Mouse (Mus musculus): ENCODE measurements around the gene Cadps2.
A peak's percentile ranks its signal among the peaks of the same experiment; 100 is the strongest.

The Cadps2 gene

DNA sequence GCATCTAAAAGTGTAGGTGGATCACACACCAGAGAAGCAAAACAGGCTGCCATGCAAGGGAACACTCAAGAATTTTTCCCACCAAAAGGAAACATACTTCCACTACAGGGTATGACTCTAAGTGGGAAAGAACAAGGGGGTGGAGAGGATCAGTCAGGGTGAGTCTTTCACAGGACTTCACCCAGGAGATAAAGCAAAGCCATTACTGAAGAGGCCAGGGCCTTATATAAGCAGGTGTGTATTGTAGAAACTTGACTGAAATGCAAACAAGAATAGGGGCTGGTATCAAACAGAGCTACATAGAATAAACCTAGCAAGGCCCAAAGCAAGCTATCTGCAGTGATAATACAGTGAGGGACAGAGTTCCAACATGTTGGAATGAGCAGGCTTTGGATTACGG, 271.6 kb downstream of the Cadps2 start:
- no peak for DNase-seq (ENCODE audit: low read depth, low spot score)

DNA sequence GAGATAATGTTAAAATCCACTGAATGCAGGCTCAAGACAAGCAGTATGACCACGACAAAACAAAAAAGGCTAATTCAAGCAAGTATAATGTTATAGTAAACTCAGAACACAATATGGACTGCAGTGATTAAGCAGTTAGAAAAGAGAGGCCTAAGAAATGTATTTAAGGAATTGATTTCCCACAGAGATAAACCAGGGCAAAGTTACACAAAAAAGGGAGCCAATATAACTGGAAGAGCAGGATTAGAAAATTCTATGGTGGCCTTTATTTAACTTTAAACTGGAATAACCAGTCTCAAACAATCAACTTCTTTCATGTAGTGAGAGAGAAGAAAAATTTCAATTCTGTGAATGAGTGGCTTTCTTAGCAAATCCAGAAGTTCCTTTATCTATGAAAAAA, 289.3 kb downstream of the Cadps2 start:
- DNase-seq (ENCODE audit: low read depth, low spot score) = no peak

DNA sequence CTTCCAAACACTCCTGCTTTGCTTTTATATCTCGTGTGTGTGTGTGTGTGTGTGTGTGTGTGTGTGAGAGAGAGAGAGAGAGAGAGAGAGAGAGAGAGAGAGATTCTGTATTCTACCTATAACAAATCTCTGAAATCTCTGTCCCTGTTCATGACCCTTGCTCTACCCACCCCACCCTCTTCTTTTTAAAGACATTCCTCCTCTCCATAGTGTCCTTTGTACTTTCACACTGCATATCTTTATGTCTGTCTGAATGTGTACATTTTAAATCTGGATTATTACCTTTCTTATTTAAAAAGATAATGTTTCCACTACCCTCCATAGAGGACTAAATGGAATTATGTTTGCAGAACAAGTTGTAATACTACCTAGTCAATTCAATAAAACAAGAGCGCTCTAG, 315.5 kb downstream of the Cadps2 start:
- no peak for DNase-seq (ENCODE audit: low read depth, low spot score)

DNA sequence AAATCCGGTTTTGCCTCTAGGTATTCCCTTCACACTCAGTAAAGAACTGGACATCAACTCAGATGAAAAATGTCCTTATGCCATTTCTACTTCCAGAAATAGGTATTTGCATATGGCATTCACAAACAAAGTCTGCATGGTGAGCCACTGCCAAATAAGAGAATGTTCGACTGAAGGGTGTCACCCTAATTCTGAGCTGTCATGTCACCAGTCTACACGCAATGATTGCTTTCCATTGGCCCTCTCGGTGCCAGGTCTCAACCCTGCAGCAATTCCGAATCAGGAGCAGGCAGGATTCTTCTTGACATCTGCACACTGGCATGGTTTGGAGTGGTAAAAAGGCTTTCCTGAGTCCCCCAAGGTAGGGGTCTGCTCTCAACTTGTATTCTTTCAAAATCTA, 316.7 kb downstream of the Cadps2 start:
- no peak for DNase-seq (ENCODE audit: low read depth, low spot score)

DNA sequence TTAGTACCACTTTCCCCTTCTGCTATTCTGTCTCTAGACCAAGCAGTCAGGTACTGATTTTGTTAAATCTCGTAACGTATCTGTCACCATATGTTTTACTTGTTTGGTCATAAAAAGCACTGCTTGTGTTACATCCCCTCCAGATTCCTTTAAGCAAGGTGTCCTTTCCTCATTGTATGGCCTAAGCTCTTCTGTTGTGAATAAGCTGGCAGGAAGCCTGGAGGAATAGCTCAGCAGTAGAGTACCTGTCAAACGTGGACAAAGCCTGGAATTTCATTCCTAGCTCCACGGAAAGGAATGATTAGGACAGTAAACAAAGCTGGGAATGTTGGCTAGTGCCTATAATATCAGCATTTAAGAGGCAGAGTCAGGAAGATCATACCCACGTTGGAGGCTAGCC, 340.6 kb downstream of the Cadps2 start:
- no peak for DNase-seq (ENCODE audit: low read depth, low spot score)

DNA sequence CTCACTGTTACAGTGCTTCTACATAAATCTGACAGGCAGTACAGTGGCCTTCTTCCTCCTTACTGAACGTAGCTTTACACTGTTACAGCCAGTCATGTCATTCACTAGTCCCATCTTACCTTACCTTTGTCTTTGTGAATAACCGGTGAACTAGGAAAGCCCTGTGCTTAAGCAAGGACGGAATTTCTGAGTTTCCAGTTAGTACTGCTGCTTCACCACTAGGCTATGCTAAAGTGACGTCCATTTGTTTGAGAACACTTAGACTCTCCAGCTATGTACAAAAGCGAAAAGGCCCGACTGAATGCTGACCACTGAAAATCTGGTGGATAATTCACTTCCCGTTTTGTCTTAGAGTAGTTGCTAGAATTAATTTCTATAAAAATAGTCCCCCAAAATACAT, 347.4 kb downstream of the Cadps2 start:
- DNase-seq (ENCODE audit: low read depth, low spot score) = no peak

DNA sequence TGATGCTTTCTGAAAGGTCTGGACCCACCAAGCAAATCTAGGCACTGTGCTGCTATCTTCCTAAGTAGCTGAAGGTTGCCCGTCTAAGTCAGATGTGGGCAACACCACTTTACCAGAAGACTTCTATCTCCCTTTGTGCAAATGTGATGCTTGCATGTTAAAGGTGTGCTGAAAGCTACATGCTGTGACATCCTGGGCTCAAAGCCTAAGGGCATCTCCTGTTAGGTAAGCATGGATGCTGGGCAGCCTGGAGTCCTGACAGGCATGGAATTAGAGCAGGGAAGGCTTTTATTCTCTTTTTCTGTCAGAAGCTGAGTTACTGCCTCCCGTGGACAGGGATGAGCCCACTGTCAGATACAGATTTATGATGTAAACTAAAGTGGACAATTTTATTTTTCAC, 348.8 kb downstream of the Cadps2 start:
- no peak for DNase-seq (ENCODE audit: low read depth, low spot score)

DNA sequence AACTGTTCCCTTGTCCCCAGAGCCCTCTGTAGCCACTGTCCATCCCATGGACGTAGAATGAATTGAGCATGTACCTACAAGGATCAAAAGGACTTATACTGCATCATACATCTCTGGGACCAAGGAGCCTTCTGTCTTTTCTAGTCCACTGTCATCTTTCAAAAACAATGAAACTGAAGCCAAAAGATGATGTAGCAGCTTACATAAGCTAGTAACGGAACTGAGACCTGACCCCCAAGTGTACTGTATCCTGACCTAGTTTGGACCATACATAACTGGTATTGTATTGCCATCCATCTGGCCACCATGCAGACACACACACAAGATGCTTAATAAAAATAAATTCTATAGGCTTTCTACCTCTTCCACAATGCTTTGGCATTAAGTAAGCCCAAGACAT, 350.2 kb downstream of the Cadps2 start:
- DNase-seq (ENCODE audit: low read depth, low spot score) = no peak

DNA sequence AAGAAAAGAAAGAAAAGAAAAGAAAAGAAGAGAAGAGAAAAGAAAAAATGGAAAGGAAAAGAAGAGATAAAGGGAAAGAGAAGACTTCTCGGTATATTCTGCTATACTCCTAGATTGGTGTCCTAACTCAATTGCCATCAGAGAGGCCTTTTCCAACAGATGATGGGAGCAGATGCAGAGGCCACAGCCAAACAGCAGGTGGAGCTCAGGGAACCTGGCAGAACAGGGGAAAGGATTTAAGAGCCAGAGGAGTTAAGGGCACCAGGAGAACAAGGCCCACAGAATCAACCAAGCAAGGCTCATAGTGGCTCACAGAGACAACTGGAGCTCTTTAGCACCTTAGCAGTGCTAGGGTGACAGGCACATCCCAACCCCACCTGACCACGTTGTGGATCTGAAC, 366.5 kb downstream of the Cadps2 start:
- DNase-seq (ENCODE audit: low read depth, low spot score) = no peak

DNA sequence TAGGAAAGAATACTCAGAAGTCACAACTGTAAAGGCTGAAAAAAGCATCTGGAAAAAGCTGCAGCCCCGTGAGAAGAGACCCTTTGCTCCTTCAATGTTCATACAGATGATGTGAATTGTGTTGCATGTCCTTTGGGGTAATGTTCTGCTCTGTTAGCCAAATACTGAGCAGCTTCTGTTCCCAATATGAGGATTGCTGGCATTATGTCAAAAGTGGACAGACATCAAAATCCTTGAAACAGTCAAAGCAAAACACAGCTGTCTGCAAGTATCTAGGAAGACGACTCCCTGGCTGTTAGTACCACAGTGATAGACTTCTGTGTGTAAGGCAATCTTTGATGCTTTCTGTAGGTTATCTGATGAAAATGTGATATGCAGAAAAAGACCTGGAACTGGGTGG, 367.4 kb downstream of the Cadps2 start:
- DNase-seq (ENCODE audit: low read depth, low spot score) = no peak

DNA sequence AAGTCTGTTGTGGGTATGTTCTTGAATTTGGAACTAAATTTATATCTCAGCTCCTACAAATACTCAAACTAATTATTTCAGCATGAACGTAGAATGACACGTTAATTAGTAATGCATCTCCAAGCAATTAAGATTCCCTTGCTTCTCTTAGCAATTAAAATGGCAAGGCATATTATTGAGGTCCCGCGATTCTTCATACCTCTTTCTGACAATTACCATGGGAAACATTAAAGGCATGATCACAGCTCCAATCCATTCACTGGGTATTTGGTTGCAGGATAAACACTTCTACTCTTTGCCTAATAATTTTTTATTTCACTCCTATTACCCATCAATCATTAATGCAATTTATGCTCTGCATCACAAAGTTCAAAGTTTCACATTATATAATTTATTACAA, 371.3 kb downstream of the Cadps2 start:
- DNase-seq (ENCODE audit: low read depth, low spot score) = no peak

DNA sequence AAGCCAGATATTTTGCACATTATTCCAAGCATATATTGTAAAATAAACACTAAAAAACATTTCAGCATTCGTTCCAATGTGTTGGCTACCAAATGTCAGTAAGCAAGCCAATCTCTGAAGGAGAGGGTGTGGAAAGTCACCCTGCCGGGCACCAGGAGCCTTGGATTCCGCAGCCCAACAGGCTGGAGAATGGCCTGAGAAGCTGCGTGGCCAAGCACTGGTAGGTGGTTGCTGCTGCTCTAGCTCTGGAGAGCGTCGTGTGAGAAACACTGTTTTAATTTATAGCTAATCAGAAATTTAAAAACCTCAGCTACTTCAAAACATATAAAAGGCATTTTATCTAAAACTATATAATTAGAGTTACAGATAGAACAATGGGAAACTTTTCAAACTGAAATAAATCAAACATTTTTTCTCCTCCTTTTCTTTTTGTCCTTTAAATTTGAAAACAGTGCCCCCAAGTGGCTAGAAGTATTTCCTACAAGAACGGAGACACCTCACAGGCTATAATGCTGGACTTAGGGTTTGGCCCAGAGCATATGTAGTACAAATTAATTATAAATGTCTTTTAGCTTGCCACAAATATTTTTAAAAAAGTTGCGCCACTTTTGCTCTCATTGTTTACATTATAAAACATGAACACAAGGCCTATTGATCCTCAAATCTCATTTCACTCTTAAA, 376.5 kb downstream of the Cadps2 start:
- DNase-seq (ENCODE audit: low read depth, low spot score) = no peak

DNA sequence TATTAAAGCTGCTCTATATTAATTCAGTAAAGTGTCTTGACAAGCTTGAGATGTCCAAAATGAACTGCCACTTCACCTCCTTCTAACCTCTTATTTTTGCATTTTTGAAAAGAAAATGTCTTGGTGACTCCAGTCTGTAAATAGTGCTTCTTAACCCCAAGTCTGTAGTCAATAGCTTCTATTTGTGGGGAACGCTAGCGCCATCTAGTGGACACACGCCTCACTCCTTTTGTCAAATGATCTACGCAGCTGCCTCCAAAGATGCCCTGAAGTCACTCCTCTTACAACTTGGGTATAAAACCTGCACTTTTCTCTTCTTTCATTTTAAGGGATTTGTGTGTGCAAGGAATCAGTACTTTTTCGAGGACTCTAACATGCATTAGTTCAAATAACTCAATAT, 381.5 kb downstream of the Cadps2 start:
- DNase-seq (ENCODE audit: low read depth, low spot score) = peak; percentile 54

DNA sequence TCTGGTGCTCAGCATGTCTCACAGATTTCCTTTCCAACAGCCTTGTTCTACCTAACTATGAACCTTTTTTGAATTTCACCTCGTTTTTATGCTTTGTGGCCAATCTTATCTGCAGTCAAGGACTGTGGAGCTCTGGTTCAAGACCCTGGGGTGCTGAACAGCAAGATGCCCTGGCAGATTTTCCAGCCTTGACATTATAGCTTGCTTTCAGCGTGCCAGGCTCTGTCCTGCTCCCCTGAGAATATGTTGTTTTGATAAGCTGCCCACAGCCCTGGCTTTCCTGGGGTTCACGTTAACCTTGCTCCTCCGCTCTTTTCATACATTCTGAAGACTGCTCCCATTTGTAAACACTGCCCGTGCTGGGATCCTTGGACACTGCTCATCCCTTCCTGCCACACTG, 385.3 kb downstream of the Cadps2 start:
- DNase-seq (ENCODE audit: low read depth, low spot score) = no peak

DNA sequence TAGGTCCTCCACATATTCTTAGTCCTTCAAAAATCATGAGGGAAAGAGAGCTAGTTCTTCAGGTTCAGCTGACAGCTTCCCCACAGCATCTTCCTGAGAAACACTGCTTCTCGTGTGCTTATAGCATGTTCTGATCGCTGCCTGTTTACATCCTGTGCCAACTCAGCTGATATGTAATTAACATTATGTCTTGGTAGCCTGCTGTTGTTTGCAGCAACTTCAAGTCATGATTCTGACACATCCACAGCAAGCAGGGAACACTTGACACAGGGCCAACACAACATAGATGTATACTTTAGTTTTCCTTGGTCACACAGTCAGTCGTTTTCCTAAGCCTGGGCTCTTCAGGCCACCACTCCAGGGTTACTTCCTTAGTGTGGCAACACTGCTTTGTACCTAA, 399.3 kb downstream of the Cadps2 start:
- no peak for DNase-seq (ENCODE audit: low read depth, low spot score)

DNA sequence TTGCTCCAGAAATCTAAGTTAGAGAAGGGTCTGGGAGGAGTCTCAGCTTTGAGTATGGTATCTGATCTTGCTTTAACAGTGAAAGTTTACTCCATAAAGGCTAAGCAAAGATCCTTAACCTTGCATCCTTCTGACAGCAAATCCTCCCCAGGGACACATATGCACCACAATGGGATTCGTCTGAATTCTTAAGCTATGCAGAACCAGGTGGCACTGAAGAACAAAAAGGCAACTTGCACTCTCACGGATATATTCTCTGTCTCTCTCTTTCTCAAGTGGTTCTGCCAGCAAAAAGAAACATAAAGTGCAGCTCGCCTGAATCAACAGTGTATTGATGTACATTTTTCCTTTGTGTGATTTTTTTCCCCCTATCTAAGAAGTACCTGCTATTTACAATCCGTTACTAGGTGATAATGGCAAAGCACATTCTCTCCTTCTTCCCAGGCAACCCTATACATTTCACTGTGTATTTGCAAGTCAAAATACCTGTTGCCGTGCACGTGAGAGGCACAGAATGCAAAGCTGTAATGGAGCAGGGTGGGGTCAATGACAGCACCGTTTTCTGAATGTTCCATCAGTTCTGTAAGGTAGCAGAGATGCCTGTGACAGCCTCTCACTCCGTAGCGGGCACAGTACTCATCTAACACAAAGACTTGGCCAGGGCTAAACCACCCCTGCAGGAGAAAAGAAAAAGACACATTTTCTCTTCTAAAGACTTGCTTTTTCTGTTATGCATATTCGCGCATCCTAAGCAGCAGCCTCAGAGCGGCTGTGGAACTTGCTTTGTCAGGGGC, 428.8 kb downstream of the Cadps2 start:
- no peak for DNase-seq (ENCODE audit: low read depth, low spot score)

DNA sequence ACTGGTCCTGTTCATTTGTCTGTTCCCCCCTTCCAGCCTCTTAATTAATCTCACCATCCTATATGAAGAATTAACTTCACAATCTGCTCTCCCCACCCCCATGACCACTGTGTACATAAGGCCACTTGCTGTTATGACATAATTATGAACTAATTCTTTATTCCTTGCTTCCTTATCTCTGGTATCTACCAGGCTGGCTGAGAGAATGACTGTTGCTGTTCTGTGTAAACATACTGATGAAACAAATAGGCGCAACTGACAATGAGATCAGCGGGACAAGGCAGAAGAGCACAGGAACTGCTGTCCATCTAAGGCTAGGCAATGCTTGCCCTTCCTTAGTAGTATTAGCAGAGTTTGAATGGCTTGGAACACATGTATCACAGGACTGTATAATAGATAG, 445.1 kb downstream of the Cadps2 start:
- no peak for DNase-seq (ENCODE audit: low read depth, low spot score)

DNA sequence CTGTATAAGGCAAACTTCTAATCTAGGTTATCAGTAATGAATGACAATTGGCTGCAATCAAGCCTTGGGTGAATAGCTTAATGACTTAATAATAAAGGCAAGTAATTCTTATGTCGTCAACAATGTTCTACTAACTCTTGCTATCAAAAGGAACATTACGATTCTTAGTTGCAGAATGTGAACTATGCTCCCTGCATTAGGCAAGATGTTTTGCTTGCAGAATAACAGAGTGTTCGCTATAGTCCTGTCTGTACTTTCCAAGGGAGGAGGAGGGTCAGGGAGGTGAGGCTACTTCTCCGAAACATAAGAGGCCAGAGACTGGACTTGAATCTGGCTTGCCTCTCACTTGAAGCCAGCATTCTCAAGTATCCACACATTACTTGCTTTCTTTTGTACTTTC, 446.5 kb downstream of the Cadps2 start:
- no peak for DNase-seq (ENCODE audit: low read depth, low spot score)

DNA sequence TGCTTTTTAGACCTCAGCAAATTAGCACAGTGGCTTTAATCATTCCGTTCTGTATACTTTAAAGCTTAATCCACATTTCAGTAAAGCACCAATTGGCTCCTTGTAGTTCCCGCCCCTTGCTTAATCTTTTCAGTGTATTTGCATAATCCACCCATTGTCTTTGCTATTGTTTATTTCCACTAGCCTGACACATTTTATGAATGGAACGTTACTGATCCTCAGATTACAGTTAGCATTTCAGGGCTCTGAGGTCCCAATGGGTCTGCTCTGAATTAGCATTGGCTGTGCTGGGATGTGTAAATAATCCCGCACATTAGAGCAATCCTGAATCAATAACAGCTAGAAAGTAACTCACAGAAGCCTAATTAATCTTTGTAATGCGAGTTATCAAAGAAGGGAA, 452.5 kb downstream of the Cadps2 start:
- DNase-seq (ENCODE audit: low read depth, low spot score) = no peak

DNA sequence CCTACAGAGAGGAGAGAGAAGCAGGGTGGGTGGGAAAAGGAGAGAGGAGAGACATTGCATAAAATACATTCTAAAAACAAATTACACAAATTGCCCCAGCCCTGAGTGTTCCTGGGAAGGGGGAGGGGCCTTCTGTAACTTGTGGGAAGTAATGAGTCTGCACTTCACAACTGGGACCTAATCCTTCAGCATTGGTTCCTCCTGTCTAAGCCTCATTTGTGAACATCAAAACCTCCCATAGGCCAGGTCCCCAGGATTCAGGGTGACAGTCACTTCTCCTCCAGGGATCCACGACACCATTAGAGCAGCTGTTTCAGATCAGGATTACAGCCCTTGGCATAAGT, 456.2 kb downstream of the Cadps2 start:
- DNase-seq (ENCODE audit: low read depth, low spot score) = no peak

DNA sequence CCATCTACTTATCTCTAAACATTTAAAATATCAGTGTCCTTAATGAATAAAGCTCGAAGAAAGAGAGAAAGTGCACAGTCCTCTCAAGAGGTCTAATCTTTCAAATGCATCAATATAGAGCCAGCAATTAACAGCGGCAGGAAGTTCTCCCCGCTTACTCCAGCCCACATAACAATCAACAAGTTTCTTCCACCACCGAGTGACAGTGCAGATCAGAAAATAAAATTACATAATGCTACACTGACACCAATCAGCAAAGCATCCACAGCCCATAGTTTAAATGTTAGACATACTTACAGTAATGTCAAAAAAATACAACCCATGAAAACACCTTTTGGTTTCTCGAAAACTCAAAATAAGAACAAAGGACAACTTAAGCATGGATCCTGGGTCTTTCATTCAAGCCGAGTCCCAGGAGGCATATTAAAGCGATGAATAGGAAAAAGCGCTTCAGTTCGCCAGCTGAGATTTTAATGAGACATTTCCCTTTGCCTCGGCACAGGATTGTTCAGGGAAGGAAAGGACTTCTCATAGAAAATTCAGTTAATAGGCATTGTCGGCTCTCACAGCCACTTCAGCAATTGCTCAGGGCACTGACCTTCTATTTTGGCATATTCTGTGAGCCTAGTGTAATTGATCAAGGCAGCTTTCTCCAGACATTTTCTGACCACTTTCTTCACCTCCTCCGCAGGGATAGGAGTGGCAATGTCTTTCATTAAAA, 456.8 kb downstream of the Cadps2 start:
- DNase-seq (ENCODE audit: low read depth, low spot score) = no peak

DNA sequence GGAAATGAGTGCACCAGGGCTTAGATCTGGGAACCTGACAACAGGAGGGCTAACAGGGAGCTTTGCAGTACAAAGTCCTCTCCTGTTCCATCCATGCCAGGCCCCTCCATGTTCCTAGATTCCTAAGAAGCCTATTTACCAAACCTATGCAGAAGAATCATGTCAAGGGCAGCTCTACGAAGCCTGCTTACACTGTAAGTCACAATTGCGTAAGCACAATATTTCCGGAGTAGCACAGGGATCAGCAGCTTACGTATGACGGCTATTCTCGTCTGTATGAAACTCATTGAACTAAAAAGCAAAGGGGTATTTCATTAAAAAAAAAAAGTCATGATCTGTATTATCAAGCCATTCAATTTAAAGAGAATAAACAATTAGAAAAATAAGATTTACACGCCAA, 462.9 kb downstream of the Cadps2 start:
- no peak for DNase-seq (ENCODE audit: low read depth, low spot score)

DNA sequence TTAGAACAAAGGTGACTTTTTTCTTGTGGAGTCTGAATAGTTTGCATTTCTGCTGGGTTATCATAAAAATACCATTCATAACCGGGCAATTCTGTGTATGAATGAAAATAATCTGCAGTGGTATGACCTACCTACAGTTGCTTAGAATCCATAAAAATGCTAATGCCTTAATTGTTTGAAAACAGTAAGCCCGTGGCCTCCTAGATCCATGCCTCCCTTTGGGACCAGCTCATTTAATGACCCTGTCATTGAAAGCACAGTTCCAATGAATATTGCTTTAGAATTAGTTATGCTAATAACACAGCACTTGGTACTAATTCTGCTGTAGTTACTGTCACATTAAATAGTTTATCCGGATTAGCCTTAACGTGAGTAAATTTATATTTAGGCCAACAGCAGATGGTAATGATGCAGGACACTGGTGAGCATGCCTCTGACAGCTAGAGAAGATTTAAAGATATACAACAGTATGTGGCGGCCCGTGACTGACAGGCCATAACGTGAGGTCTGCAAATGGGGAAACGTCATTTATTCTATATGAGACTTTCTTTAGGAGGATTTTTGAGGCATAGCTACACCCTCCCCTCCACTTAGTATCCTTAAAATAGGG, 477.3 kb downstream of the Cadps2 start:
- DNase-seq (ENCODE audit: low read depth, low spot score) = no peak
